ENCODE assay signal across 10 mouse cellular contexts in genomic region chr3:22877883-22878282, GRCm38 (mm10).
"Had no signal": no experiment of that assay in that cellular context is flagged by ENCODE, and none has a peak within 500 bp of the region (broad histone marks: within the 10 kb centered on the region; RNA-seq: fewer than 3 reads in every experiment).

No protein-coding gene starts in this region.

- H3K4me2 ChIP-seq: liver, embryonic 13.5 days; midbrain, embryonic 12.5 days had no signal

- H3K4me3 ChIP-seq: layer of hippocampus, adult 2 months; liver, embryonic 13.5 days; midbrain, embryonic 12.5 days had no signal

- H3K27ac ChIP-seq: layer of hippocampus, adult 2 months; liver, embryonic 13.5 days; macrophage; midbrain, embryonic 12.5 days had no signal

- H3K27me3 ChIP-seq: liver, embryonic 13.5 days; midbrain, embryonic 12.5 days had no signal

- ATAC-seq: midbrain, embryonic 16.5 days had no signal

- H3K4me1 ChIP-seq: liver, embryonic 13.5 days; midbrain, embryonic 12.5 days had no signal

- H3K36me3 ChIP-seq: liver, embryonic 13.5 days; midbrain, embryonic 12.5 days had no signal

- H3K9me3 ChIP-seq: liver, embryonic 13.5 days; midbrain, embryonic 12.5 days had no signal

- H3K9ac ChIP-seq: liver, embryonic 13.5 days; midbrain, embryonic 12.5 days had no signal

- DNase-seq: kidney, postnatal 14 days; layer of hippocampus, adult 9-11 months; liver, embryonic 13.5 days; lung, adult 2 months; thymus, adult 18-20 months; thymus, postnatal 36 days had no signal
